Mouse (Mus musculus) forebrain, embryonic 11.5 days (tissue): Measurements from ENCODE around the gene Hook2. TPM values are rescaled to one million over a fixed set of nuclear protein-coding genes. Genes with fewer than 3 reads are reported as not detected.

ENCODE experiments used
- ATAC-seq: fragments of 200-750 bp; cut with Nextera tagmentation; replicated peaks from 2 replicates; pipeline ENCODE4 v1.8.0; 2017; ENCODE audit warnings: moderate TSS enrichment; ENCODE audit not compliant: low FRiP score
- DNase-seq: peaks from one replicate; pipeline ENCODE4 v3.0.0-alpha.2; 2017; ENCODE audit warnings: low spot score
- H3K27ac ChIP-seq: fragments of 300-500 bp; sonication (generic); 2 replicates; pipeline ENCODE4 v1.5.1; 2014; ENCODE audit warnings: low read depth, low read length
- H3K27me3 ChIP-seq: fragments of 300-500 bp; sonication (generic); 2 replicates; pipeline ENCODE4 v1.6.1; 2014; ENCODE audit warnings: mild to moderate bottlenecking, low read length, mixed read lengths; ENCODE audit not compliant: control insufficient read depth, insufficient read depth
- H3K36me3 ChIP-seq: fragments of 300-500 bp; sonication (generic); 2 replicates; pipeline ENCODE4 v1.6.1; 2014; ENCODE audit warnings: mild to moderate bottlenecking, low read length, moderate library complexity, mixed read lengths; ENCODE audit not compliant: control insufficient read depth, insufficient read depth
- H3K4me1 ChIP-seq: fragments of 300-500 bp; sonication (generic); replicated peaks from 2 replicates; pipeline ENCODE4 v1.6.1; 2014; ENCODE audit warnings: low read length, mixed read lengths; ENCODE audit not compliant: control insufficient read depth, insufficient read depth
- H3K4me2 ChIP-seq: fragments of 300-500 bp; sonication (generic); 2 replicates; pipeline ENCODE4 v1.6.1; 2014; ENCODE audit warnings: low read depth, mild to moderate bottlenecking, low read length, moderate library complexity, mixed read lengths; ENCODE audit not compliant: severe bottlenecking
- H3K4me3 ChIP-seq: fragments of 300-500 bp; sonication (generic); 2 replicates; pipeline ENCODE4 v1.5.1; 2014; ENCODE audit warnings: low read depth, low read length
- H3K9ac ChIP-seq: fragments of 300-500 bp; sonication (generic); 2 replicates; pipeline ENCODE4 v1.6.1; 2014; ENCODE audit warnings: low read length
- H3K9me3 ChIP-seq: fragments of 300-500 bp; sonication (generic); 2 replicates; pipeline ENCODE4 v1.6.1; 2016; ENCODE audit warnings: low read length, mixed read lengths; ENCODE audit not compliant: control insufficient read depth
- WGBS: fragments of 180-500 bp; shearing (Covaris S2); extraction: QIAGEN DNeasy Blood & Tissue Kit; methylation state at CpG from one replicate; pipeline ENCODE4 v1.1.7; 2014; 5-methylcytosine and 5-hydroxymethylcytosine counted together
- polyA plus RNA-seq: library from polyadenylated mRNA; unstranded; fragments of >200 nt; fragmentation: Nextera tagmentation; extraction: Ambion mirVana; gene quantifications from 2 replicates; pipeline ENCODE4 v1.2.1, GENCODE M21; 2014

Gene Hook2
- polyA plus RNA-seq, 1 experiment from 2014 or later: 14.8 TPM

- no peak overlapping the region for H3K27ac ChIP-seq
- no peak for DNase-seq
- 10% methylated on average over 12 of the region's 12 CpGs for WGBS
These were observed 44.8 kb downstream of the Hook2 start for GRCm38 (mm10) chr8:85035165-85035727.

GRCm38 (mm10) chr8:85035728-85036310 is 45.4 kb downstream of the Hook2 start:
- DNase-seq (no peak), ATAC-seq (0 out of 2 replicates have a peak, but pooled peaks have one; percentile 0)
- 0 out of 2 replicates have a peak, but pooled peaks cover 7% of the 10 kb centered on the region for H3K4me1 ChIP-seq
- peak overlapping the region; percentile 80 for H3K4me3 ChIP-seq
- H3K27me3 ChIP-seq: no peaks in the 10 kb centered on the region
- 2% methylated on average over 15 of the region's 15 CpGs for WGBS
- peak overlapping the region; percentile 64 for H3K27ac ChIP-seq
- peak overlapping the region; percentile 91 for H3K4me2 ChIP-seq
- peak overlapping the region; percentile 93 for H3K9ac ChIP-seq
- H3K36me3 ChIP-seq: peaks cover 4% of the 10 kb centered on the region; the same call in 1 of the 2 replicates
- no peaks in the 10 kb centered on the region for H3K9me3 ChIP-seq

More at GRCm38 (mm10) chr8:85035165-85035727, 44.8 kb downstream of the Hook2 start:
- Histone ChIP-seq H3K4me1 (0 out of 2 replicates have a peak, but pooled peaks cover 7% of the 10 kb centered on the region), H3K9me3 (no peaks in the 10 kb centered on the region), H3K9ac (peak overlapping the region; percentile 93), H3K27me3 (no peaks in the 10 kb centered on the region), H3K4me3 (peak overlapping the region; percentile 80), H3K4me2 (peak overlapping the region; percentile 91), H3K36me3 (peaks cover 5% of the 10 kb centered on the region; the same call in 1 of the 2 replicates)
- no peak for ATAC-seq

GRCm38 (mm10) chr8:85036381-85036717 is 45.9 kb downstream of the Hook2 start:
- WGBS: 0% methylated on average over 9 of the region's 9 CpGs
- peak overlapping the region; percentile 91 for H3K4me2 ChIP-seq
- H3K9ac ChIP-seq: peak overlapping the region; percentile 93
- no peaks in the 10 kb centered on the region for H3K27me3 ChIP-seq
- H3K27ac ChIP-seq: peak overlapping the region; percentile 64
- peaks cover 4% of the 10 kb centered on the region; the same call in 1 of the 2 replicates for H3K36me3 ChIP-seq
- ATAC-seq: peak; percentile 34
- no peak for DNase-seq
- peak overlapping the region; percentile 80 for H3K4me3 ChIP-seq
- H3K4me1 ChIP-seq: 0 out of 2 replicates have a peak, but pooled peaks cover 7% of the 10 kb centered on the region
- H3K9me3 ChIP-seq: no peaks in the 10 kb centered on the region

GRCm38 (mm10) chr8:85036718-85037365 is 46.4 kb downstream of the Hook2 start, which contains the start of gene Tnpo2:
TSS of gene Tnpo2 (plus strand) at chr8:85036915.
- DNase-seq: peak; percentile 93
- Histone ChIP-seq H3K9ac (peak within 1 kb of the TSS; percentile 93), H3K36me3 (no peaks in the 10 kb centered on the region; the same call in 1 of the 2 replicates), H3K4me1 (0 out of 2 replicates have a peak, but pooled peaks cover 7% of the 10 kb centered on the region), H3K4me2 (peak within 1 kb of the TSS; percentile 96), H3K27ac (peak within 1 kb of the TSS; percentile 99), H3K27me3 (no peaks in the 10 kb centered on the region), H3K9me3 (no peaks in the 10 kb centered on the region), H3K4me3 (peak within 1 kb of the TSS; percentile 80)
- WGBS: under 1% methylated on average over 59 of the region's 59 CpGs
- ATAC-seq: peak; percentile 93

GRCm38 (mm10) chr8:85037366-85037680 is 46.9 kb downstream of the Hook2 start:
- 1% methylated on average over 14 of the region's 14 CpGs for WGBS
- H3K36me3 ChIP-seq: peaks cover 2% of the 10 kb centered on the region; the same call in 1 of the 2 replicates
- H3K4me3 ChIP-seq: peak overlapping the region; percentile 80
- no peaks in the 10 kb centered on the region for H3K9me3 ChIP-seq
- H3K27me3 ChIP-seq: no peaks in the 10 kb centered on the region
- peak overlapping the region; percentile 93 for H3K9ac ChIP-seq
- peak overlapping the region; percentile 99 for H3K27ac ChIP-seq
- H3K4me1 ChIP-seq: 0 out of 2 replicates have a peak, but pooled peaks cover 7% of the 10 kb centered on the region
- ATAC-seq (peak; percentile 60), DNase-seq (no peak)
- H3K4me2 ChIP-seq: peak overlapping the region; percentile 96

GRCm38 (mm10) chr8:85037681-85038531 is 47.5 kb downstream of the Hook2 start:
- 0 out of 2 replicates have a peak, but pooled peaks cover 7% of the 10 kb centered on the region for H3K4me1 ChIP-seq
- peak; percentile 77 for DNase-seq
- peak overlapping the region; percentile 99 for H3K27ac ChIP-seq
- no peaks in the 10 kb centered on the region for H3K27me3 ChIP-seq
- peak overlapping the region; percentile 93 for H3K9ac ChIP-seq
- under 1% methylated on average over 56 of the region's 57 CpGs for WGBS
- H3K4me3 ChIP-seq: peak overlapping the region; percentile 80
- H3K4me2 ChIP-seq: peak overlapping the region; percentile 96
- 0 out of 2 replicates have a peak, but pooled peaks have one; percentile 4 for ATAC-seq
- H3K36me3 ChIP-seq: peaks cover 3% of the 10 kb centered on the region; the same call in 1 of the 2 replicates
- no peaks in the 10 kb centered on the region for H3K9me3 ChIP-seq

- no peak for ATAC-seq
- no peak overlapping the region for H3K9ac ChIP-seq
- no peak overlapping the region for H3K4me2 ChIP-seq
- peaks cover 19% of the 10 kb centered on the region for H3K36me3 ChIP-seq
- WGBS: 90% methylated on average over 6 of the region's 6 CpGs
- no peak for DNase-seq
- H3K4me1 ChIP-seq: 0 out of 2 replicates have a peak, but pooled peaks cover 3% of the 10 kb centered on the region
- H3K4me3 ChIP-seq: no peak overlapping the region
- H3K27me3 ChIP-seq: no peaks in the 10 kb centered on the region
- no peaks in the 10 kb centered on the region for H3K9me3 ChIP-seq
- no peak overlapping the region for H3K27ac ChIP-seq
These were observed 53.2 kb downstream of the Hook2 start for GRCm38 (mm10) chr8:85043619-85044018.
